Mouse (Mus musculus) gastrocnemius, postnatal 10 days (tissue): ENCODE results near the gene Gc. TPM values are rescaled to one million over a fixed set of nuclear protein-coding genes. Genes with fewer than 3 reads are reported as not detected.

ENCODE experiments used
- DNase-seq: peaks from one replicate; pipeline ENCODE4 v3.0.0; 2021; ENCODE audit warnings: mixed read lengths
- long read RNA-seq, 2 experiments: library from polyadenylated mRNA; stranded (forward); transcript quantifications; one replicate each; pipeline ENCODE4 v2.0.0; 2021
- total RNA-seq, 2 experiments: library from RNA; stranded (reverse); gene quantifications; 2 replicates each; pipeline ENCODE4 v1.2.3; 2021

Gene Gc
- total RNA-seq, result 1 to 10 TPM in 1 of 2 experiments, not detected in 1; 2.9 TPM
- long read RNA-seq, experiment 1, result 0 reads
- long read RNA-seq, experiment 2, result 0 reads

DNA sequence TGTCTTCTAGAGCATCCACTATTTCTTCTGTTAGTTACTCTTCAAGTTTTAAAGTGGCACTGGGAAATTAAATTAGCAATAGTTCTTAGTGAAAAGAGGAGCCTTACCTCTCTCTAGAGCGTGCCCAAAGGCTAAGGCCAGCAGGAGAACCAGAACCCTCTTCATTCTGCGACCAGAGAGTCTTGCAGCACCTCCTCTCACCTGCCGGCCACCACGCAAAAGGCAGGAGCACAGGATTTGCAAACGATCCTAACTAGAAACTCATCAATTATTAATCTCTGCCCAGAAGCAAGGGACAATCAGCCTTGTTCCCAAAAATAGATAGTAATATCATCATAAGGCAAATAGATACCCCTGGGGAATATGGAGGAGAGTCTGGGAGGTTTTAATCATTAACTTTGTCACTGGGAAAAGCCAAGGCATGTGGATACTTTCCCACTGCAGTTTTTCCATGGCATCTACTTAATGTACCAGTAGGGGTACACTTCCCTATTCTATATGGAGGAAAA is at the start of gene Gc:
Gene Gc (minus strand): TSS at position 345 of the 509 bp plus-strand sequence.
- no peak for DNase-seq

DNA sequence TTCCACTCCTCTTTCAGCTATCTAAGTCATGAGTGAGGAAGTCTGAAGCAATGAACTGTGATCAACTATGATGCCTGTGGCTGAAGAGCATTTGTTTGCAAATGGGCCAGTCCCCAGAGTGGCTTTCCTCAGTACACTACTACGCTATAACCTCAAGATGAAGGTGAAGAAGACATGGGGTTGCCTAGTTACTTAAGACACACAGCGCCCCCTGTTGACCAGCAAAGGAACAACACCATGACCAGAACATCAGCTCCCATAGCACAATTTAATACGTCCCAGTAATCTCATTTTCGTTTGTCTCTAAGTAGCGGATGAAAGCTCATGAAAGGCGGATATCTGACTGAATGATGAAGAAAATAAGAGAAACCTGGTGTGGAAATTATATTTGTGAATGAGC is 42.5 kb upstream of the Gc start:
- DNase-seq, result no peak

DNA sequence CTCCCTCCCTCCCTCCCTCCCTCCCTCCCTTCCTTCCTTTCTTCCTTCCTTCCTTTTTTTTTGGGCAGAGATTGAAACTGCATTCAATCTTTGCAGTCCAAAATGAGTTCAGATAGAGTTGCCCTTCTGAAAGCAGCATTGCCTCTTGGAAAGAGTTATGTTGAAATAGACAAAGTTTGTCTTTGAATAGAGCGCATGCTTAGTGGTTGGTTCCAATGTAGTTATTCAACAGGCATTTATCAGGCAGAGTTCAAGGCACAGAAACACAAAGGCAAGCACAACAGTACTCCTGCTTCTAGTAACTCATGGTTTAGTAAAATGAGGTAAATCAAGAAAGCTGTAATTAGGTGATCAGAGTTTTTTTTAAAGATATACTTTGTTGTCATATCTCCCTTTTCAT is 34.9 kb upstream of the Gc start:
- no peak for DNase-seq

DNA sequence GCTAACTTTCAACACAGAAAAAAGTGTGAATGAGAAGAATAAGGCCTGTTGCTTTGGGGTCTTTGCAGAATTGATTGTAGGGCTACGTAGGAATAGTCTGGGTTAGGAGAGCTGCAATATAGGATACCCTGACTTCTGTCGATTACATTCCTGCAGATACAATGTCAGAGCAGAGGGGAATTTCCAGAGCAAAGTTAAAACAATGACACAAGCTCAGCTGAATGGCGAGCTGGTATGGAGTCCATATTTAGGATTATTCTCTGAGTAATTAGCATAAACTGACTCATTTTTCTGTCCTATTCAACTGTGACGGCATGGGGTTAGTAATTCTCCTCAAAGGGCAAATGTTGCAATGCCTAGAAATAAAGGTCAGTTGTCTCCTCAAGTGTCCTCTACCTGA is 12.8 kb upstream of the Gc start:
- no peak for DNase-seq

DNA sequence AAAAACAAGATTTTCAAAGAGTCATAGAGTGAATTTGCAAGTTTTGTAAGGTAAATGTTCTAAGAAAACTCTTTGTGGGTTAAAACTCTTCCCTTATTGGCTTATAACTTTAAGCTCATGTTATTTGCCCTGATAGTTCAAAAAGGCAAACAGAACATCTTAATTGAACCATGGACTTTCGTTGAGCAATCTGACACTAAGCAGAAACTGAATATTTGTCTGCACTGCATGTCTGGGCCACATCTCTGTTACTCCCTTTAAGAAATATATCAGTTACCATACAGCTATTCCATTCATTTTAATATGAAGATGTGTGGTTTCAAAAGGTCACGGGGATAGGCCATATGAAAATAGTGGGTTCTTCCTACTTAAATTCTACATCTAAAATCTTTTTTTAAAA is 10.2 kb upstream of the Gc start:
- DNase-seq, result no peak

DNA sequence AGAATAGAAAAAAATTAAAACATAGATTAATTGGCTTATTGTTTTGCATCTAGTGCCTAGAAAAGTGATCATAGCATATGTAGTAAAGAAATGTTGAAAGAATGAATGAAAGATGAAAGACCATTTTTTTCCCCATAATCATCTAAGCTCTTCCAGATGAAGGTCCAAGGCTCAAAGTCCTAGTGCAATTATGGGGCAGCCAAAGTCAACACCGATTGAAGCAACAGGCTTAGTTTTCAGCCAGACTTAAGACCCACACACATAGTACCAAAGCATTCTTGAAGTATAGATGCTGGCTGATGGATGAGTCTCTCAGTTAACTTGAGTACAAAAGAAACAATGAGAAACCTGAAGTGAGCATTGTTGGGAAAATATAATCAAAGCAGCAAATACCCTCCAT is 9.3 kb upstream of the Gc start:
- DNase-seq, result no peak

DNA sequence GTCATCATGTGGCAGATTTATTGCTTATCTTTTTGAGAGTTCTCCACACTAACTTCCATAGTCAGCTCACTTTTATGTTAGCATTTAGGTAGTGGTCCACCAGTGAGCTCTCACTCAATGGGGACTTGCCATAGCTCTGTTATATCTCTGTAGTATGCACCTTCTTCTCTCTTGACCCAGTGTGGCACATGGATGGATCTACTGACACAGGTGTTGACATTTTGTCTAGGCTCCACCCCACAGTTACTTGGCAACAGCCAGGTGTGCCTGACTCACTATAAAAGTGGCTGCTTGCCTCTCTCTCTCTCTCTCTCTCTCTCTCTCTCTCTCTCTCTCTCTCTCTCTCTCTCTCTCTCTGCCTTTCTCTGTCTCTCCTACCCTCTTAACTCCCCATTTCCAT is 8.6 kb upstream of the Gc start:
- DNase-seq, result no peak

DNA sequence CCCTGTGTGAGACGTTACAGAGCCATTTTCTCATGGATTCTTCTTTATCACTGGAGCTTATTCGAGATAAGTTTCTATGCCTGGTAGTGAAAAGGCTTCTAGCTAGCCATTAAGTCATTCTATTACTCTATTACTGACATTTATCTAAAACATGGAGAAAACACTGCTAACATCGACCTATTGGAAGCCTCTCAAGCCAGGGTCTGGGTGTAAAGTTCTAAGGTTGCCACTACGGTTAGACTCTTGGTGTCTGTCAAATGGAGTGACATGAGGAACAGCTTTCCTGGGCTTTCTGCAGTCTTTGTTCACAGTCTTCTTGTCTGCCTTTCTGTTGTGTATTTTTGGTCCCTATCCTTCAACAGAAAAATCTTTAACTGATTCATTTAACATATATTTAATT is 4.1 kb upstream of the Gc start:
- no peak for DNase-seq

DNA sequence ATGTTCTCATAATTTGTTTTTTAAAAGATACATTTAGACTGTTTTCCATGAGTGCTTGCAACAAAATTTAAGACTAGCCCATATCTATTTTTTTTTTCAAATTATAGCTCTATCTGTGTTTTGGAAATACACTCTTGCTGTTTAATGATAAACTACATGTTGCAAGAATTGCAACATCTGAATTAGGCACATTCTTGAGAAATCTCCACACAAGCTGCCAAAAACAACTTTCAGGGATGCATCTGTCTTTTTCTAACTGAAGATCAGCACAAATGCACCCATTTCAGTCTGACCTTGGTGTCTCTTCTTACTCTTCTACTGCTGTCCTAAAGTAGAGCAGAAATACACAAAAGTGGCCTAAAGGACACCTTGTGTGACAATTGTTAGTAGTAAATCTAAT is 1.9 kb upstream of the Gc start:
- no peak for DNase-seq

DNA sequence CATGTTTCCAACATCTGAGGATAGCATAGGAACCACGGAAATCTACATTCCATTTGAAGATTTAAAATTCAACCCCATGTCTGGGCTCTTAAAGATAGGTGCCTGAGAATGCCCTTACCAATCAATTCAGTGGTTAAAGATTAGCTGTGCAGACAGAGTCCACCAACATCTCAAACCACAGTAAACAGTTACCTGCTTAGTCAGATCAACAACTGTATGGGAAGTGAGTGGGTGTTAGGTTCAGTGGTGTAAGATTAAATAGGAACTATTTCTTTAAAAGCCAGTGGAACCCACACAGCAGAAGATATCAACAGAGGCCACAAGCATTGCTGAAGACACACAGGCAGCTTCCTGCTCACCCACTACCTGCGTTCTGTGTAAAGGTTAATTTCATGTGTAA is 1.3 kb upstream of the Gc start:
- no peak for DNase-seq

DNA sequence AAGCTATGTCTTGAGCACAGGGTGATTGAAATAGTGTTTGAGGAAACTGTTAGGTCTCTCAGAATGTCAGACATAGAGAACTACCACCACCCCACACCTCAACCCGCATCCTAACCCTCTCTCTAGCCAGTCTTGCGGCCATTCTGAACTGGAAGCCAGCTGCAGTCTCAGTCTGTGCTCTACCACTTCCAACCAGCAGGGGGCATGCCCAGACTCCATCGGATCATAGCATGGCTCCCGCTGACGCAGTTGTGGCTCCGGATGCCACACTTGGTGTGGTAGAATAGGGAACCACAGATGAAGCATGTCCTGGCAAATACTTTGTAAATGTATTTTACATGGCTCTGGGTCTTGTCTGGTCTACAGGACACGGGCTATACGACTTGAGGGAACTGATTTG is 2.2 kb downstream of the Gc start:
- peak; percentile 24 for DNase-seq

DNA sequence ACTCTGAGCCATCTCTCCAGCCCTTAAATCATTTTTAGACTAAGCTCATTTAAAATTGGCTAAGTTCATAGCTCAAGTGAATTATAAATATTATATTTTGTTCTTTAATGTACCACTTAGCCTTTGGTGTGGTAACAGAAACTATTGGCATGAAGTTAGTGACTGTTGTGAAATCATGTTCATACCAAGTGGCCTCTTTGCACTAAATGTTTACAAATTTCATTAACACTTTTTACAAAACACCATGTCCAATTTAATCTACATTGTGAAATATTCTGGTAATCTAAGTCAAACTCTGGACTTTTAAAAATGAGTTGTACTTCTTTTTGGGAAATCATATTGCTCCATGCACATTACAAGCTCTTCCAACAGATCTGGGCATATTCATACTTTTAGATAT is 6.9 kb downstream of the Gc start:
- DNase-seq, result no peak

DNA sequence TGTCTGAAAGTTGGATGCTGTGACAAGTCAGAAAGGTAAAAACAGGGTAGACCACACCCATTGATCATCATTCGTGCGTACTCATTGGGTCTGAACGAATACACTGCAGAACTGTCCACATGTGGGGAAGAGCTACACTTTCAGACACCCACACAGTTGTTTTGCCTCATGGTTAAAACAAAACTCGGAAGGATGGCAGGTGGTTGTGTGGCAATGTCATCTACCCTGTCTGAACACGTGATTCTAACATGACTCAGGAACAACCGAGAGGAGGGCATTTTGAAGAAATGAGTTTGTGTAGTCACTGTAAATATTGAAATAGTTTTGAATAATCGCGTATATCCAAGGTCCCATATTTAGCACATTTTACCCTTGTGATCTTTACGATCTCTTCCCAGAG is 8.4 kb downstream of the Gc start:
- DNase-seq, result no peak

DNA sequence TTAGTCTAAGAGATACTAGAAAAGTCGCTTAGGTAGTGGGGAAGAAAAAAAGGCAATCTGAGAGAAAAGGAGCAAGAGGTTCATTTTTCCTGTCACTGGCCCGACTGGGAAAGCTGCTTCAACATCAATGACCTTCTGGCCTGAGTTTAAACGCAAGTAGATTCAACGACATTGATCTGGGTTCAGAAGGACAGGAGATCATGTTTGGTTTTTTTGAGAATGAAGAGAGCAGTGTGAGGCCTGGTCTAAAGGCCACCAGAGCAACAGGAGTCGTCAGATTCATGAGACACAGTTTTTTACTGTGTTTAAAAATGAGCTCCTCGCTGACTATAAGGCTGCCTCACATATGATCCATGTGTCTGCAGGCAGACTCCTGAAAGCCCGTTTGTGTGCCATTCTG is 9.7 kb downstream of the Gc start:
- DNase-seq, result no peak

DNA sequence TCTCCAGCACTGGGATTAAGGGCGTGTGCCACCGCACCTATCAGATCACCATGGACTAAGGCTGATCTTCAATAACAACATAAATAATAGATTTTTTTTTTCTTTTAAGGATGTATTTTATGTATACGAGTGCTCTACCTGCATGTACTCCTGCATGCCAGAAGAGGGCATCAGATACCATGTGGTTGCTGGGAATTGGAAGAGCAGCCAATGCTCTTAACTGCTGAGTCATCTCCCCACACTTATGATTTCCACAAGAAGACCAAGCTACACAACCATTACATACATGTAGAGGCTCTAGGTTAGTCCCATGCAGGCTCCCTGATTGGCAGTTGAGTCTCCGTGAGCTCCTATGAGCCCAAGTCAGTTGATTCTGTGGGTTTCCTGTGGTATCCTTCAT is 13.3 kb downstream of the Gc start:
- no peak for DNase-seq

DNA sequence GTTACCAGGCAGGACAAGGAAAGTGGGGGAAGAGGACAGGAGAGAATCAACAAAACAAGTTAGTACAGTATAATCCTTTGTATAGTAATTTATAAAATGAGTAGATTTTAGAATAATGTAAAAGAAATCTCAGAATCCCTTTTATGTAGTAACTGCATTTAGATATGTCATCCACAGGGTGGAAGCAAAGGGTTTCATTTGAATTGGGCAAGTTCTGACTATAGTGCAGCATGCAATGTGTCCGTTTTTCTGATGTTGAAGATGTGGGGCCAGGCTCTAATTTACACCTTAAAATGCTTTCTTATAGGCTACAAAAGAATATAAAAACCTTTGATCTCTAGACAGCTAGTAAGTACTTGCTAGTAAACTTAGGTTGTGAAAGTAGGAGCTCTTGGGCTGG is 46.2 kb downstream of the Gc start:
- no peak for DNase-seq

DNA sequence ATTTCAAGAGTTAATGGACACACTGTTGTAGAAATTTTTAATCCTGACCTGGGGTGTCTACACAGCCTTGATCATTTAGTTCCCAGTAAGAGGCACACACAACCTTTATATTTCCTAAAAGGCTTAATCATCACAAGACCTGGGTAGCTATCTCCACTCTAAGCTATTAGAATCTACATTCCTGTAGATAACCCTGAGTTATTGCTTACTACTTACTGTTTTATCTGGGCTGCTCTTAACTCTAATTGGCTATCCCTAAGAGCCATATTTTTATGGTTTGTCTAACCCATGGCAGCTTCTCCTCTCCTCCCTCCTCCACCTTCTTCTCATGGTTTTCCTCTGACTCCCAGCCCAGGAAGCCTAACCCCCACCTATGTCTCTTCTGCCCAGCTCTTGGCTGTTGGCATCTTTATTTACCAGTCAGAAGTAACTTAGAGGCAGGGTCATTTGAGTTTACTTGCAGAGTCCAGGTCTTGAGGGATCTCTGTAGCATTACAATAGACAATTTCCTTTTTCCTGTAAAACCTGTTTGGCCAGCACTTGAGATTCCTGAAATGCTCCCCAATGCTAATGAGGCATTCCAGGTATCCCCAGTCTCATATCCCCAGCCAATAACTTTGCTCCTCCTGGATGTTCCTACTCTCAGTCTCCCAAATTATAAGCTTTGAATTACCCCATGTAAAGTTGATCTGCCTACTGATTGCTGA is 50.2 kb downstream of the Gc start:
- no peak for DNase-seq

DNA sequence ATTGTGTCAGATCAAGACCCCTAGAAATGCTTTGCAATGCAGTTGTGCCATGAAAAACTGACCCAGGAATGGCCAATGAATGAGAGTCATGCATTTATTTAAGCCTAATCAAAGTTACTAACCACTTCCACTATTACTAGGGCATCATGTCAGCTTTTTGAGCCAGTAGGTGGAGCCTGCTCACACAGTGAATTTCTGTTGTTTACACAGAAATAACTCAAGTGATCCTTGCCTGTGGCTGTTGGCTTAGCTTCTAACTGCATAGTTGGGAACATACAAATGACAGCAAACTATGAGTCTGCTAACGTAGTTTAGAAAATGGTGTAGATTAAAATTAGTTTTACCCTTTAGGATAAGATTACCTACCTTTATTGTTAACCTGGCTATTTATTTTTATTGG is 52.6 kb downstream of the Gc start:
- no peak for DNase-seq

DNA sequence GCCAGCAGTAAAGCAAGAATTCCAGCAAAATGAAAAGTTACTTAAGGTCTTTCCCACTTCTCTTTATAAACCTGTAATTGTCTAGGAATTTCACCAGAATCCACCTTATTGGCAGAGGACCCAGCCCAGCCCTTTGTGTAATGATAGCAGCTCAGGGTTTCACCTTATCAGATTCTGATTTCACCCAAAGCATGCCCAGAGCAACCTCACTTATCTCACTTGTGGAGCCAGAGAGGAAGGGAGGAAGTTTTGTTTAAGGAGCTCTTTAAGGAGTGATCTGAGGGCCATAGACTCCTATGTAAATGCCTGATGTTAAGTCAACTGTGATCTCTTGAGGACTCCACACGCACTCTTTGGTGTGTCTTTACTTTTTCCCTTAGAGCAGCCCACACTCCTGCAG is 67.3 kb downstream of the Gc start:
- DNase-seq, result no peak

DNA sequence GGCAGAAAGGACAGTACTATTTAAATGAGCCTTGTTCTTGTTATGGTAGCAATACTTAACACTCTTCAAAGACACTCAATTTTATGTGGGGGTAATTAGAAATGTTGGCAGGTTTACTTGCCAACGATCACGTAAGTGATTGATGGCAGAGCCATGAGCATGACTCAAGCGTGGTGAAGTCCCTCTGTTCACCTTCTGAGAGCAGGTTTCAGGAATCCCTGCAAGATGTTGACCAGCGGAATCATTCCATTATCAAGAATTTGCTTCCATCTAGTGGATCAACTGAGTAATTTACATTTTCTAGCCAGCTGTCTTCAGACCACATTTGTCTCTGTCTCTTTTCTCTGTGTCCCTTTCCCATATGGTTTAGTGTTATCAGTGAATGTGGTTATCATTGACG is 73.5 kb downstream of the Gc start:
- no peak for DNase-seq

DNA sequence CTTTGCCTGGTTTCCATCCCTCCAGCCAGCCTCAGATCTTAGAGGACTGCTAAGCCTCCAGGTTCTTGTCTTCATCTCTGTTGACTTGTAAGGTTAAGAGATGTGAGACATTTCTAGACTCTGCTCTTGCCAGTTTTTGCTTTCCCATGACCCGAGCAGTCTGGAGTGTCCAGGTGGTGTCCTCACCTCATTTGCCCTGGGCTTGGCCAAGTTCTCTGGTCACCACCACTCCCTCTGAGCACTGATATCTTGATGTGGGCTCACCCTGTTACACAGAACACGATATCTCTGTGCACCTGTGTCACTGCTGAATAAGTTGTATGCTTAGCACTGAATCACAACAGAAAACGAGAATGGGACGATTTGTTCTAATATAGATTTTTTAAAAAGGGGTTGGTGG is 76.4 kb downstream of the Gc start:
- DNase-seq, result no peak

DNA sequence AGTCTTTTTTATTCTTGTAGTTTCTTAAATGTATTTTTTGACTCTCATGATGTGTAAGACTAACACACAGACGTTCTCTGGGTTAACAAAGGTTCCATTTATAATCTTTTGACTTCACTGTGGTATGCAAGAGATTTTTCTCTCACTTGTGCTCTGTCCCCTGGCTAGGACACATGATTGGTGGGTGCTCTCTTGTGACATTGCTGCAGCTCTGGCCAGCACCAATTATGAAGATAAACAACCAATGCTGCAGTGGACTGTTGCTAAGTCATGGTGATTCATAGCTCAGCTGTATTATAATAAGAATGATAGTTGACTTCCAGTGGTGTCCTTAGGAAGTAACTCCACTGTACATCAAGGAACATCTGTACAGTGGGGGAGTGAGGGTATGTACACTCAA is 87.6 kb downstream of the Gc start:
- no peak for DNase-seq

DNA sequence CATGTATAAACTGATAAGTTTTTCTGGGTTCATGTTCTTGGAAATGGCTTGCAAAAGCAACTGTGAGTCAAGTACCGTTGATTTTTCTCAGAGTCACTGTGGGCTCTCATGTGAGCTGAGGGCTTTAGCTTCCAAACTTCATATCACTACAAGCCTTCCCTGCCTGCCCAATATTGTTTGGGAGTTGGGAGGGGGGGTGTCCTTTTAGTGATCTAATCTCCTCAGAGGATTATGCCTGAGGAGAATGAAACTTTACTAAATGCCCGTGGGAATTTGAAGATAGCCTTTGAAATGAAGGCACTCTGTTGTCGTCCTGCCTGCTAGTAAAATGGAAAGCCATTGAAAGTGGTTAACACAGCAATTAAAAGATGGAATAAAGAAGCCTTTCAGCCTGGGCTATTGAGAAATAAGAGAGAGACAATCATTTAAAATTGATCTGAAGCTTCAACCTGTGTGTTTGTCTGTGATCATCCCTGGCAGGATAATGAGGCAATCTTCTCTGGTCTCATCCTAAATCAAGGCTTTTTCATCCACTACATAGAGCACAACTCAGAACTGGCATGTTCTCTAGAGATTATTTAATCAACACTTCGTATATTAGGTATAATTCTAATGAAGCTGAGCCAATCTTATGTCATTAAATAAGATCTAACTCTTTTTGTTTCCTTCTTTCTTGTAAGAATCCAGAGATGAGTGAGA is 89.5 kb downstream of the Gc start:
- no peak for DNase-seq
